In genomic region chr9:36687329-36687728, GRCm38 (mm10) we compare ENCODE assay signal across 13 mouse cellular contexts. TPM values are rescaled to one million over a fixed set of nuclear protein-coding genes. Genes with fewer than 3 reads are reported as not detected.
DNase-seq lines count a peak whose midpoint lies in the region; ATAC-seq and TF ChIP-seq lines count a peak whose summit lies in the region.
"Had no signal": no experiment of that assay in that cellular context is flagged by ENCODE, and none has a peak within 500 bp of the region (broad histone marks: within the 10 kb centered on the region; RNA-seq: fewer than 3 reads in every experiment).

No protein-coding gene starts in this region.

- intact Hi-C loops in left cerebral cortex, adult 2 months (cut with DNase I): loop anchor here (10.0 kb wide), 1 partner anchor 253 kb away; the partner anchor contains the start of gene Gm7257
- intact Hi-C loops in left cerebral cortex, postnatal 4 days (cut with DNase I): no loop called here

- no peak for TF ChIP-seq EP300 in ES-Bruce4 (IDR thresholded peaks at IDR 0.05; ENCODE audit: insufficient read depth, low read depth, low read length)

- no peak for TF ChIP-seq POLR2A in ES-Bruce4 (IDR thresholded peaks at IDR 0.05; ENCODE audit: insufficient read depth, low read length)

- H3K4me3 ChIP-seq in forebrain, embryonic 14.5 days (ENCODE audit: low read depth, low read length): no peak overlapping the region
- no peak overlapping the region for H3K4me3 ChIP-seq in forebrain, embryonic 15.5 days
- H3K4me3 ChIP-seq in left cerebral cortex, adult 2 months: no peak overlapping the region
- no peak overlapping the region for H3K4me3 ChIP-seq in ES-Bruce4 (ENCODE audit: low read depth, low read length)
- H3K4me3 ChIP-seq: neural tube, embryonic 12.5 days had no signal

- no peaks in the 10 kb centered on the region for H3K4me1 ChIP-seq in forebrain, embryonic 14.5 days (ENCODE audit: control insufficient read depth, insufficient read depth, low read length)
- H3K4me1 ChIP-seq in forebrain, embryonic 15.5 days: no peaks in the 10 kb centered on the region
- no peaks in the 10 kb centered on the region for H3K4me1 ChIP-seq in ES-Bruce4 (ENCODE audit: control insufficient read depth, insufficient read depth, low read length)
- H3K4me1 ChIP-seq: neural tube, embryonic 12.5 days had no signal

- H3K27me3 ChIP-seq in forebrain, embryonic 14.5 days (replicated peaks; ENCODE audit: control insufficient read depth, insufficient read depth, low read length): no peaks in the 10 kb centered on the region
- H3K27me3 ChIP-seq in forebrain, embryonic 15.5 days: no peaks in the 10 kb centered on the region
- H3K27me3 ChIP-seq in ES-Bruce4 (ENCODE audit: control insufficient read depth, insufficient read depth, low read length, poor library complexity, severe bottlenecking): no peaks in the 10 kb centered on the region
- H3K27me3 ChIP-seq: neural tube, embryonic 12.5 days had no signal

- no peak for ATAC-seq in forebrain, embryonic 14.5 days
- no peak for ATAC-seq in forebrain, embryonic 15.5 days (replicated peaks)

- no peak overlapping the region for H3K4me2 ChIP-seq in forebrain, embryonic 14.5 days (ENCODE audit: low read length)
- no peak overlapping the region for H3K4me2 ChIP-seq in forebrain, embryonic 15.5 days (replicated peaks)
- H3K4me2 ChIP-seq: neural tube, embryonic 12.5 days had no signal

- no peak overlapping the region for H3K27ac ChIP-seq in forebrain, embryonic 14.5 days (ENCODE audit: low read depth, low read length)
- no peak overlapping the region for H3K27ac ChIP-seq in forebrain, embryonic 15.5 days (replicated peaks)
- H3K27ac ChIP-seq in left cerebral cortex, adult 2 months: no peak overlapping the region
- H3K27ac ChIP-seq in ES-Bruce4 (ENCODE audit: insufficient read depth, low read length): no peak overlapping the region
- H3K27ac ChIP-seq: neural tube, embryonic 12.5 days had no signal

- peak; percentile 58 for TF ChIP-seq CTCF in left cerebral cortex, adult 2 months (IDR thresholded peaks at IDR 0.05)
- TF ChIP-seq CTCF in ES-Bruce4 (IDR thresholded peaks at IDR 0.05; ENCODE audit: low read depth, low read length): peak; percentile 14

- no peaks in the 10 kb centered on the region for H3K9me3 ChIP-seq in forebrain, embryonic 14.5 days (replicated peaks; ENCODE audit: control insufficient read depth, low read length)
- no peaks in the 10 kb centered on the region for H3K9me3 ChIP-seq in forebrain, embryonic 15.5 days
- no peaks in the 10 kb centered on the region for H3K9me3 ChIP-seq in ES-Bruce4 (replicated peaks; ENCODE audit: control insufficient read depth, insufficient read depth, low read length, poor library complexity, severe bottlenecking)
- H3K9me3 ChIP-seq: neural tube, embryonic 12.5 days had no signal

- H3K36me3 ChIP-seq in forebrain, embryonic 14.5 days (ENCODE audit: control insufficient read depth, insufficient read depth, low read length): no peaks in the 10 kb centered on the region
- H3K36me3 ChIP-seq in forebrain, embryonic 15.5 days: no peaks in the 10 kb centered on the region
- no peaks in the 10 kb centered on the region for H3K36me3 ChIP-seq in ES-Bruce4 (ENCODE audit: control insufficient read depth, insufficient read depth, low read length, poor library complexity, severe bottlenecking)
- H3K36me3 ChIP-seq: neural tube, embryonic 12.5 days had no signal

- DNase-seq in forebrain, embryonic 14.5 days (ENCODE audit: low spot score): peak; percentile 20
- DNase-seq in left cerebral cortex, adult 2 months (ENCODE audit: extremely low spot score in 1 of 2, low spot score in 2 of 2): no peak
- DNase-seq in left cerebral cortex, postnatal 4 days: no peak
- DNase-seq in embryo, embryonic 10 days (ENCODE audit: low spot score): peak; percentile 54
- no peak for DNase-seq in lung, postnatal 25 days (ENCODE audit: low spot score)
- no peak for DNase-seq in cerebellum, adult 11 months
- DNase-seq: cerebellum, adult 11-12 months; lung, postnatal 14 days had no signal

- no peak overlapping the region for H3K9ac ChIP-seq in forebrain, embryonic 14.5 days (ENCODE audit: low read length)
- H3K9ac ChIP-seq in forebrain, embryonic 15.5 days (replicated peaks): no peak overlapping the region
- H3K9ac ChIP-seq in ES-Bruce4 (ENCODE audit: low read depth, poor library complexity, severe bottlenecking): no peak overlapping the region
- H3K9ac ChIP-seq: neural tube, embryonic 12.5 days had no signal

RNA-seq across cellular contexts. Expression of gene Acrv1, which starts 5.7 kb away (rescaled TPM):
- polyA plus RNA-seq in forebrain, embryonic 14.5 days (2014; fragmentation: Nextera tagmentation; extraction: Ambion mirVana): not detected in 2 replicates
- polyA plus RNA-seq in forebrain, embryonic 15.5 days (2015; fragmentation: Nextera tagmentation; extraction: Ambion mirVana): not detected in 2 replicates
- total RNA-seq in left cerebral cortex, adult 2 months (2021): not detected
- not detected for total RNA-seq in left cerebral cortex, postnatal 4 days (2021)
- polyA plus RNA-seq in ES-Bruce4 (2011; ENCODE audit: insufficient read depth, insufficient read length, low read depth, missing spikeins): not detected in 2 replicates
- total RNA-seq: layer of hippocampus, adult 18-20 months had no signal
- polyA plus RNA-seq: heart, embryonic 14.5 days; neural tube, embryonic 12.5 days had no signal

RNA-seq across cellular contexts. Expression of gene Chek1, which starts 39.5 kb away (rescaled TPM):
- 24.8 and 25.3 TPM in 2 replicates for polyA plus RNA-seq in forebrain, embryonic 14.5 days (2014; fragmentation: Nextera tagmentation; extraction: Ambion mirVana)
- polyA plus RNA-seq in forebrain, embryonic 15.5 days (2015; fragmentation: Nextera tagmentation; extraction: Ambion mirVana): 18.7 and 19.1 TPM in 2 replicates
- total RNA-seq in left cerebral cortex, adult 2 months (2021): 1 to 10 TPM; 2.2 to 2.4 TPM
- total RNA-seq in left cerebral cortex, postnatal 4 days (2021): 1 to 10 TPM; 4.1 to 5.6 TPM
- polyA plus RNA-seq in ES-Bruce4 (2011; ENCODE audit: insufficient read depth, insufficient read length, low read depth, missing spikeins): 114 and 124 TPM in 2 replicates

RNA-seq across cellular contexts. Expression of gene A630095E13Rik, which starts 44.2 kb away (rescaled TPM):
- polyA plus RNA-seq in forebrain, embryonic 14.5 days (2014; fragmentation: Nextera tagmentation; extraction: Ambion mirVana): not detected in 2 replicates
- not detected in 2 replicates for polyA plus RNA-seq in forebrain, embryonic 15.5 days (2015; fragmentation: Nextera tagmentation; extraction: Ambion mirVana)
- total RNA-seq in left cerebral cortex, adult 2 months (2021): not detected
- total RNA-seq in left cerebral cortex, postnatal 4 days (2021): not detected
- not detected in 2 replicates for polyA plus RNA-seq in ES-Bruce4 (2011; ENCODE audit: insufficient read depth, insufficient read length, low read depth, missing spikeins)
- total RNA-seq: layer of hippocampus, adult 18-20 months had no signal
- polyA plus RNA-seq: heart, embryonic 14.5 days; neural tube, embryonic 12.5 days had no signal

Comparison
In these comparisons a context has a peak if more than half of its experiments do, and no peak if none do; other contexts are left out.
1. DNase-seq: peak in forebrain, embryonic 14.5 days (single experiment) and embryo, embryonic 10 days (single experiment); none in left cerebral cortex, adult 2 months (0 of 2), left cerebral cortex, postnatal 4 days (single experiment), lung, postnatal 25 days (single experiment) and cerebellum, adult 11 months (single experiment).